Mouse (Mus musculus) megakaryocyte, embryonic 14.5 days (primary cell): Measurements from ENCODE around the gene Pbx4. TPM values are rescaled to one million over a fixed set of nuclear protein-coding genes. Genes with fewer than 3 reads are reported as not detected.

Experiments
- H3K27me3 ChIP-seq: replicated peaks from 2 replicates; pipeline ENCODE3; 2012; ENCODE audit warnings: inconsistent platforms
- H3K36me3 ChIP-seq: replicated peaks from 2 replicates; pipeline ENCODE3; 2012; ENCODE audit warnings: low read length, inconsistent platforms, mixed read lengths
- H3K4me1 ChIP-seq: 2 replicates; pipeline ENCODE4 v1.6.1; 2012; ENCODE audit warnings: inconsistent platforms
- H3K4me3 ChIP-seq: replicated peaks from 2 replicates; pipeline ENCODE3; 2012; ENCODE audit warnings: moderate library complexity, mild to moderate bottlenecking, inconsistent platforms
- H3K9me3 ChIP-seq: 2 replicates; pipeline ENCODE4 v1.6.1; 2012; ENCODE audit warnings: inconsistent platforms
- FLI1 ChIP-seq: IDR thresholded peaks from 2 replicates; pipeline ENCODE4 v1.6.1; 2012; ENCODE audit warnings: low read length, inconsistent platforms, mixed read lengths
- GATA1 ChIP-seq: IDR thresholded peaks from 3 replicates; pipeline ENCODE4 v1.6.1; 2012; ENCODE audit warnings: mixed read lengths, low read length, inconsistent platforms, borderline replicate concordance
- polyA plus RNA-seq: library from polyadenylated mRNA; stranded (reverse); fragments of >175 nt; gene quantifications from 2 replicates; pipeline ENCODE4 v1.2.3, GENCODE M21; 2012; ENCODE audit warnings: low replicate concordance; ENCODE audit not compliant: insufficient read depth

The Pbx4 gene
- polyA plus RNA-seq, 1 experiment: 1.7 TPM

- H3K36me3 ChIP-seq: no peaks in the 10 kb centered on the region
Observed at GRCm38 (mm10) chr8:69837057-69837682, 4.9 kb downstream of the Pbx4 start.

GRCm38 (mm10) chr8:69847167-69848065, 15.1 kb downstream of the Pbx4 start:
- H3K4me3 ChIP-seq: no peak overlapping the region
- TF ChIP-seq GATA1: no peak
- TF ChIP-seq FLI1: no peak
- peaks cover 22% of the 10 kb centered on the region for H3K27me3 ChIP-seq
- H3K9me3 ChIP-seq: peaks cover 5% of the 10 kb centered on the region; the same call in 1 of the 2 replicates
- no peaks in the 10 kb centered on the region for H3K36me3 ChIP-seq
- H3K4me1 ChIP-seq: peaks cover 29% of the 10 kb centered on the region

More at GRCm38 (mm10) chr8:69837057-69837682, 4.9 kb downstream of the Pbx4 start:
- Histone ChIP-seq H3K9me3 (no peaks in the 10 kb centered on the region), H3K4me3 (no peak overlapping the region), H3K4me1 (peaks cover 16% of the 10 kb centered on the region), H3K27me3 (peaks cover 41% of the 10 kb centered on the region)
- TF ChIP-seq FLI1 (no peak), GATA1 (no peak)

GRCm38 (mm10) chr8:69848951-69849350, 16.7 kb downstream of the Pbx4 start:
- peaks cover 5% of the 10 kb centered on the region; the same call in 1 of the 2 replicates for H3K9me3 ChIP-seq
- H3K36me3 ChIP-seq: no peaks in the 10 kb centered on the region
- no peak for TF ChIP-seq GATA1
- TF ChIP-seq FLI1: no peak
- peaks cover 22% of the 10 kb centered on the region for H3K27me3 ChIP-seq
- H3K4me3 ChIP-seq: no peak overlapping the region
- H3K4me1 ChIP-seq: peaks cover 29% of the 10 kb centered on the region

DNA sequence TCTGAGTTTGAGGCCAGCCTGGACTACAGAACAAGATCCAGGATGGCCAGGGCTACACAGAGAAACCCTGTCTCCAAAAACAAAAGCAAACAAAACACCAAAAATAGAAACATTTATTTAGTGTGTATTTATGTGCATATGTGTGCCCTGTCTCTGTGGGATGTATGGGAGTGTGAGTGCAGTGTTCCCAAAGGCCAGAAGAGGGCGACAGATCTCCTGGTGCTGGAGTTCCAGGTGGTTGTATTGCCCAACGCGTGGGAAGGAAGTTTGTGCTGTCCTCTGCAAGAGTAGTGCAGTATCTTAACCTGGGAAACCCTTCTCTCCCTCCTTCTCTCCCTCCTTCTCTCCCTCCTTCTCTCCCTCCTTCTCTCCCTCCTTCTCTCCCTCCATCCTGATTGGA, 17.6 kb downstream of the Pbx4 start:
- Histone ChIP-seq H3K4me1 (peaks cover 23% of the 10 kb centered on the region), H3K36me3 (no peaks in the 10 kb centered on the region), H3K27me3 (peaks cover 20% of the 10 kb centered on the region), H3K4me3 (no peak overlapping the region), H3K9me3 (peaks cover 5% of the 10 kb centered on the region; the same call in 1 of the 2 replicates)
- TF ChIP-seq GATA1: no peak
- TF ChIP-seq FLI1: no peak

DNA sequence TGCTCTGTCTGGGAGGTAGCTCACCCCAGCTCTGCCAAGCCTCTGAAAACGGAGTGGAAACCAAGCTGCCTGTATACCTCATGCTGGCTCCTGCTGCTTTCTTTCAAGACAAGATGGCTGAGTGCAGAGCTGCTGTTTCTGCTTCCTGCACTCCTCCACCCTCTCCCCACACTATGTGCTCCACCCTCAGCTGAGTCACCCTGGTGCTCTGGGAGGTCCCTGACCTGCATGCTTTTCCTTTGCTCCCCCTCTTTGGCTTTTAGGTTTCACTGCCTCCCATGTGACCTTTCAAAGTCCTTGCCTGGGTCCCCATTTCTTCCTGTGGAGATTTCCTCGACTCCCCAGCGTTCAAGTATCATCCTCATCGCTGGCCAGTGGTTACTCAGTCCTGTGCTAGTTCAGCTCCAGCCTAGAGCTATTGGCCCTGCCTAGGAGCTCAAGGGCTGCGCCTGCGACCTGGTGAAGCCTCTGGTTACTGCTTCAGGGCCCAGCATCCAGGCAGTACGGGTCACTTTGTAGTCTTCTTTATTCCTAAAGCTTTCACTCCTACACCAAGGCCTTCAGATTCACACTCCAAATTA, 18.7 kb downstream of the Pbx4 start:
- Histone ChIP-seq H3K4me1 (peaks cover 20% of the 10 kb centered on the region), H3K4me3 (peak overlapping the region; percentile 1), H3K36me3 (no peaks in the 10 kb centered on the region), H3K27me3 (peaks cover 22% of the 10 kb centered on the region), H3K9me3 (peaks cover 5% of the 10 kb centered on the region; the same call in 1 of the 2 replicates)
- TF ChIP-seq GATA1 (no peak), FLI1 (no peak)

- Histone ChIP-seq H3K4me1 (peaks cover 26% of the 10 kb centered on the region), H3K4me3 (no peak overlapping the region), H3K9me3 (peaks cover 5% of the 10 kb centered on the region; the same call in 1 of the 2 replicates), H3K36me3 (no peaks in the 10 kb centered on the region), H3K27me3 (peaks cover 21% of the 10 kb centered on the region)
- TF ChIP-seq GATA1 (no peak), FLI1 (no peak)
Observed at GRCm38 (mm10) chr8:69853869-69854268, 21.6 kb downstream of the Pbx4 start.

- TF ChIP-seq GATA1 (no peak), FLI1 (no peak)
- H3K9me3 ChIP-seq: no peaks in the 10 kb centered on the region
- H3K4me3 ChIP-seq: no peak overlapping the region
- H3K4me1 ChIP-seq: peaks cover 19% of the 10 kb centered on the region
- H3K36me3 ChIP-seq: no peaks in the 10 kb centered on the region
- peaks cover 33% of the 10 kb centered on the region for H3K27me3 ChIP-seq
Observed at GRCm38 (mm10) chr8:69860807-69861206, 28.5 kb downstream of the Pbx4 start.

GRCm38 (mm10) chr8:69861251-69861650, 29.0 kb downstream of the Pbx4 start:
- peaks cover 31% of the 10 kb centered on the region for H3K27me3 ChIP-seq
- no peaks in the 10 kb centered on the region for H3K9me3 ChIP-seq
- TF ChIP-seq FLI1: no peak
- TF ChIP-seq GATA1: no peak
- H3K4me3 ChIP-seq: no peak overlapping the region
- no peaks in the 10 kb centered on the region for H3K36me3 ChIP-seq
- H3K4me1 ChIP-seq: peaks cover 19% of the 10 kb centered on the region

DNA sequence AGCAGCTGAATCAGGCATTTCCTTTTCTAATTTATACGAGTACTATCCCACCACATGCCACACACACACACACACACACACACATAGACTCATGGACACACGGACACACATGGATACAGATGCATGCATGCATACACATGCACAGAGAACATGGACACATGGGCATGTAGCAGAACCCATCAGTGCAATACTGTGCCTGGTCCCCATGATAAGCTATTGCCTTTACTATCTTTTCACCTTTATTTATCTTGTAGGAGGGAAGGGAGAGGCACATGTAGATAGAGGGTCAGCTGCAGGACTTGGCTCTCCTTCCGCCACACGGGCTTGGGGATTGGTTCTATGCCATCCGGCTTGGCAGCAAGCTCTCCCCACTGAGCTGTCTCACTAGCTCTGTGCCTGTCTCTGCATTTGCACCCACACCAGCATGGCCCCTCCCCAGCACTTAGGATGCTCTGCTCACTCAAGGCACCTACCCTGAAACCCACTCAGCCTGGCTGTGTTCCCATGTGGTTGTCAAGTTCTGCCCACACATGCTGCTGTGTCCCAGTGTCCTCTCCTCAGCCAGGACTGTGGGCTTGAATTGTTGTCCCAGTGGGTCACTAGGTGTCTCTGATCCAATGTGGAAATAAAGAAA, 31.2 kb downstream of the Pbx4 start:
- no peaks in the 10 kb centered on the region for H3K9me3 ChIP-seq
- H3K4me1 ChIP-seq: peaks cover 15% of the 10 kb centered on the region
- no peak overlapping the region for H3K4me3 ChIP-seq
- TF ChIP-seq GATA1 (no peak), FLI1 (no peak)
- no peaks in the 10 kb centered on the region for H3K36me3 ChIP-seq
- peaks cover 40% of the 10 kb centered on the region for H3K27me3 ChIP-seq
